Mouse (Mus musculus) hindbrain, embryonic 12.5 days (tissue): ENCODE data around the gene Trim38. TPM values are rescaled to one million over a fixed set of nuclear protein-coding genes. Genes with fewer than 3 reads are reported as not detected.
"Not testable (repeated sequence)": the region's sequence is repeated elsewhere in the genome, so short reads cannot be mapped to it uniquely, and the experiment has no call there.

ENCODE experiments used
- ATAC-seq: fragments of 200-750 bp; cut with Nextera tagmentation; 2 replicates; pipeline ENCODE4 v1.8.0; 2017; ENCODE audit warnings: moderate TSS enrichment; ENCODE audit not compliant: low FRiP score
- H3K27ac ChIP-seq: fragments of 300-500 bp; sonication (generic); 2 replicates; pipeline ENCODE4 v1.5.1; 2016; ENCODE audit warnings: mild to moderate bottlenecking
- H3K27me3 ChIP-seq: fragments of 300-500 bp; sonication (generic); 2 replicates; pipeline ENCODE4 v1.6.1; 2016; ENCODE audit warnings: mild to moderate bottlenecking
- H3K36me3 ChIP-seq: fragments of 300-500 bp; sonication (generic); 2 replicates; pipeline ENCODE4 v1.6.1; 2016; ENCODE audit warnings: mild to moderate bottlenecking
- H3K4me1 ChIP-seq: fragments of 300-500 bp; sonication (generic); 2 replicates; pipeline ENCODE4 v1.6.1; 2016
- H3K4me2 ChIP-seq: fragments of 300-500 bp; sonication (generic); replicated peaks from 2 replicates; pipeline ENCODE4 v1.6.1; 2016; ENCODE audit warnings: mild to moderate bottlenecking
- H3K4me3 ChIP-seq: fragments of 300-500 bp; sonication (generic); 2 replicates; pipeline ENCODE4 v1.5.1; 2016; ENCODE audit warnings: mild to moderate bottlenecking
- H3K9ac ChIP-seq: fragments of 300-500 bp; sonication (generic); 2 replicates; pipeline ENCODE4 v1.6.1; 2016; ENCODE audit warnings: mild to moderate bottlenecking, moderate library complexity
- H3K9me3 ChIP-seq: fragments of 300-500 bp; sonication (generic); replicated peaks from 2 replicates; pipeline ENCODE4 v1.6.1; 2016; ENCODE audit warnings: mild to moderate bottlenecking
- WGBS: fragments of 180-500 bp; shearing (Covaris S2); methylation state at CpG from one replicate; pipeline ENCODE4 v1.1.7; 2016; 5-methylcytosine and 5-hydroxymethylcytosine counted together
- polyA plus RNA-seq: library from polyadenylated mRNA; unstranded; fragments of >200 nt; fragmentation: Nextera tagmentation; extraction: Ambion mirVana; gene quantifications from 2 replicates; pipeline ENCODE4 v1.2.1, GENCODE M21; 2016

Gene Trim38
- polyA plus RNA-seq, 1 experiment from 2014 or later = not detected

GRCm38 (mm10) chr13:23749563-23750121 lies 20.1 kb upstream of the Trim38 start:
- no peak for ATAC-seq
- no peak overlapping the region; the same call in 1 of the 2 replicates for H3K27ac ChIP-seq
- H3K4me1 ChIP-seq = peaks cover 9% of the 10 kb centered on the region
- no peak overlapping the region for H3K9ac ChIP-seq
- no peak overlapping the region for H3K4me3 ChIP-seq
- WGBS = 93% methylated on average over 5 of the region's 5 CpGs
- no peaks in the 10 kb centered on the region for H3K9me3 ChIP-seq
- H3K4me2 ChIP-seq = no peak overlapping the region
- H3K36me3 ChIP-seq = no peaks in the 10 kb centered on the region
- no peaks in the 10 kb centered on the region for H3K27me3 ChIP-seq

- ATAC-seq = peak; percentile 48; the same call in 1 of the 2 replicates
- peak within 1 kb of the TSS; percentile 95 for H3K27ac ChIP-seq
- not testable (repeated sequence) for H3K4me1 ChIP-seq, H3K27me3 ChIP-seq, H3K36me3 ChIP-seq, H3K9me3 ChIP-seq
- WGBS = under 1% methylated on average over 31 of the region's 47 CpGs
- peak within 1 kb of the TSS; percentile 61 for H3K4me2 ChIP-seq
- H3K9ac ChIP-seq = peak within 1 kb of the TSS; percentile 45; the same call in 1 of the 2 replicates
- peak within 1 kb of the TSS; percentile 38 for H3K4me3 ChIP-seq
Observed at GRCm38 (mm10) chr13:23750839-23751477, 18.8 kb upstream of the Trim38 start, which contains the start of gene Hist1h2ab. Gene Hist1h2ab (plus strand): TSS chr13:23751126.

- WGBS = 1% methylated on average over 11 of the region's 11 CpGs
Observed at GRCm38 (mm10) chr13:23751478-23751956, 18.2 kb upstream of the Trim38 start.

GRCm38 (mm10) chr13:23752067-23752741 lies 17.5 kb upstream of the Trim38 start, which contains the start of gene Hist1h3b:
Gene Hist1h3b (plus strand): TSS chr13:23752267.
- not testable (repeated sequence) for H3K27me3 ChIP-seq, H3K9me3 ChIP-seq, H3K36me3 ChIP-seq, H3K4me1 ChIP-seq
- Histone ChIP-seq H3K27ac (peak within 1 kb of the TSS; percentile 95), H3K9ac (peak within 1 kb of the TSS; percentile 49), H3K4me3 (peak within 1 kb of the TSS; percentile 38), H3K4me2 (peak within 1 kb of the TSS; percentile 61)
- peak; percentile 87 for ATAC-seq
- WGBS = under 1% methylated on average over 15 of the region's 47 CpGs

More at GRCm38 (mm10) chr13:23751478-23751956, 18.2 kb upstream of the Trim38 start:
- no peaks in the 10 kb centered on the region for H3K36me3 ChIP-seq
- no peaks in the 10 kb centered on the region for H3K9me3 ChIP-seq
- peak overlapping the region; percentile 61 for H3K4me2 ChIP-seq
- 0 out of 2 replicates have a peak overlapping the region, but pooled peaks have one; percentile 41 for H3K9ac ChIP-seq
- peaks cover 9% of the 10 kb centered on the region for H3K4me1 ChIP-seq
- H3K4me3 ChIP-seq = peak overlapping the region; percentile 38
- H3K27me3 ChIP-seq = no peaks in the 10 kb centered on the region
- H3K27ac ChIP-seq = peak overlapping the region; percentile 95
- peak; percentile 36 for ATAC-seq

DNA sequence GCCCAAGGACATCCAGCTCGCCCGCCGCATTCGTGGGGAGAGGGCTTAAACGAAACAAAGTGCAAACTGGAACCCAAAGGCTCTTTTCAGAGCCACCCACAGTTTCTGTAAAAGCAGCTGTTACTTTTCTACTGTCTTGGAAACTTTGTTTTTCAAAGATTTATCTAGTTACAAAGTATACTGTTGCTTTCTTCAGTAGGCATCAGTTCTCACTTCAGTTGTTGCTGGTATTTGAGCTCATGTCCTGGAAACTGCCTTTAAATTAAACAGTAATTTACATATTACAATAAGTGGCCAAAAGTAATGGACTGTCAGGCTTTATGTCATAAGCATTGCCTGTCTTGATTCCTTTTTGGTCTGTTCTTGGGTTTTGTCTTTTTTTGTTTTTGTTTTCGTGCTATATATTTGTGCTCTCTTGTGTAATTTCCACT lies 17.0 kb upstream of the Trim38 start:
- 2% methylated on average over 6 of the region's 6 CpGs for WGBS
- ATAC-seq = no peak
- H3K9ac ChIP-seq = peak overlapping the region; percentile 49

GRCm38 (mm10) chr13:23753314-23754078 lies 16.2 kb upstream of the Trim38 start:
- peak overlapping the region; percentile 67; the same call in 1 of the 2 replicates for H3K27ac ChIP-seq
- no peaks in the 10 kb centered on the region for H3K27me3 ChIP-seq
- no peaks in the 10 kb centered on the region for H3K36me3 ChIP-seq
- ATAC-seq = no peak
- H3K9me3 ChIP-seq = no peaks in the 10 kb centered on the region
- no peak overlapping the region for H3K4me3 ChIP-seq
- H3K9ac ChIP-seq = no peak overlapping the region; the same call in 1 of the 2 replicates
- peaks cover 5% of the 10 kb centered on the region; the same call in 1 of the 2 replicates for H3K4me1 ChIP-seq
- H3K4me2 ChIP-seq = peak overlapping the region; percentile 48
- 54% methylated on average over 4 of the region's 4 CpGs for WGBS

More for the DNA sequence above, 17.0 kb upstream of the Trim38 start:
- Histone ChIP-seq H3K27ac (peak overlapping the region; percentile 67), H3K4me1 (peaks cover 10% of the 10 kb centered on the region), H3K9me3 (no peaks in the 10 kb centered on the region), H3K4me2 (peak overlapping the region; percentile 48), H3K27me3 (no peaks in the 10 kb centered on the region), H3K36me3 (no peaks in the 10 kb centered on the region), H3K4me3 (peak overlapping the region; percentile 30)

DNA sequence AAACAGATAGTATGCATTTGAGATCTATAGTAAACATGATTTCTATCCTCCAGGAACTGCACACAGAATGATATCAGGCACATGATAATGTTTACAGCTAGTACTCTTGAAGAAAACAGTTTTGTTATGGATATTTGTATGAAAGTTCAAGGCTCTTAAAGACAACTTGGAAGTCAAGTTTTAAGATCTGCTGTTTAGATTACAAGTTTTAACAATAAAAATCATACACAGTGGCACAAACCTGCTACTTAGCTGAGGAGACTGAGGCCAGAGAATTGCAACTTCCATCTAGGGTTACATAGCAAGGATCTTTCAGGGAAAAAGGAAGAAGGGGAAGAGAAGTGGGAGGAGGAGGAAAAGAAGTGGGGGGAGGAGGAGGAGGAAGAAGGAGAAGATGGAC lies 14.7 kb upstream of the Trim38 start:
- no peak overlapping the region for H3K9ac ChIP-seq
- peaks cover 6% of the 10 kb centered on the region for H3K4me1 ChIP-seq
- no peak overlapping the region for H3K27ac ChIP-seq
- H3K9me3 ChIP-seq = no peaks in the 10 kb centered on the region
- H3K27me3 ChIP-seq = no peaks in the 10 kb centered on the region
- H3K36me3 ChIP-seq = no peaks in the 10 kb centered on the region
- H3K4me2 ChIP-seq = no peak overlapping the region
- ATAC-seq = no peak
- no peak overlapping the region for H3K4me3 ChIP-seq

DNA sequence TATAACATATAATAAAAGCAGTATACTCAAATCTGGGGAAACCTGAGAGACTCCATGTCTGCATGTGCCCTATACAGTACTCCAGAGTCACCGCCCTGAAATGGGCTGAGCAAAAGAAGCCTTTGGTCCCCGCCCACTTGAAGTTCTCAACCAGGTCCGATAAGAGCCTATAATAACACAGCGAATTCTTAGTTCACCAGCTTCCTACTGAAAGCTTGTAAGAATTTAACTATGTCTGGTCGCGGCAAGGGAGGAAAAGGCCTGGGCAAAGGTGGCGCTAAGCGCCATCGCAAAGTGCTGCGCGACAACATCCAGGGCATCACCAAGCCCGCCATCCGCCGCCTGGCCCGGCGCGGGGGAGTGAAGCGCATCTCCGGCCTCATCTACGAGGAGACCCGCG lies 12.9 kb upstream of the Trim38 start, which contains the start of gene Hist1h4b:
Hist1h4b (plus strand) TSS at position 224 of the 400 bp plus-strand sequence.
- H3K9ac ChIP-seq = peak within 1 kb of the TSS; percentile 54
- ATAC-seq = peak; percentile 74
- H3K36me3 ChIP-seq = no peaks in the 10 kb centered on the region
- no peaks in the 10 kb centered on the region for H3K9me3 ChIP-seq
- peak within 1 kb of the TSS; percentile 57 for H3K4me2 ChIP-seq
- peaks cover 16% of the 10 kb centered on the region for H3K4me1 ChIP-seq
- peak within 1 kb of the TSS; percentile 85 for H3K27ac ChIP-seq
- H3K4me3 ChIP-seq = peak within 1 kb of the TSS; percentile 36
- whole genome bisulfite sequencing = under 1% methylated on average over 19 of the region's 22 CpGs
- no peaks in the 10 kb centered on the region for H3K27me3 ChIP-seq

DNA sequence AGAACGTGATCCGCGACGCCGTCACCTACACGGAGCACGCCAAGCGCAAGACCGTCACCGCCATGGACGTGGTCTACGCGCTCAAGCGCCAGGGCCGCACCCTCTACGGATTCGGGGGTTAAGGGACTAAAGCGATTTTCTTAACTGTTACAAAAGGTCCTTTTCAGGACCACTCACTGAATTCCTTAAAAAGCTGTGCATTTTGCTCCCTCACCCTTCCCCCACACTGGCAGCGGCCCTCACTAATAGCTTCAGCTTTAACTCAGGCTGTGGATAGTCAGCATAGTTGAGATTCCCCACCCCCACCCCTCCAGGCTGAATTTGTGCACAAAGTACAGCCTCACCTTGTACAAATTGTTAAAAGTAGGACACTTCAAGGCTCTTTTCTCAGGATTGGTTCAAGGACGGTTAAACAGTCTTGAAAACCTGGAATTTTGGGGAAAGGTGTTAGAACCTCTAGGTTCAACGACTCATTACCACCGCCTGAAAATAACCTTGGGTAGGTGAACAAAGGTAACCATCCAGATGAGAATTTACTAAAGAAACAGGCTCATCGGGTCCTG lies 12.4 kb upstream of the Trim38 start:
- Histone ChIP-seq H3K9me3 (no peaks in the 10 kb centered on the region), H3K4me2 (peak overlapping the region; percentile 57), H3K27ac (peak overlapping the region; percentile 85), H3K27me3 (no peaks in the 10 kb centered on the region), H3K9ac (peak overlapping the region; percentile 54), H3K36me3 (no peaks in the 10 kb centered on the region), H3K4me3 (peak overlapping the region; percentile 36), H3K4me1 (peaks cover 16% of the 10 kb centered on the region)
- no peak; the same call in 1 of the 2 replicates for ATAC-seq
- 1% methylated on average over 17 of the region's 23 CpGs for WGBS

- WGBS = 52% methylated on average over 3 of the region's 3 CpGs
- no peak overlapping the region for H3K4me3 ChIP-seq
Observed at GRCm38 (mm10) chr13:23757921-23758320, 11.8 kb upstream of the Trim38 start.

GRCm38 (mm10) chr13:23759251-23759771 lies 10.4 kb upstream of the Trim38 start:
- WGBS = 60% methylated on average over 3 of the region's 3 CpGs

More at GRCm38 (mm10) chr13:23757921-23758320, 11.8 kb upstream of the Trim38 start:
- H3K36me3 ChIP-seq = no peaks in the 10 kb centered on the region
- peak overlapping the region; percentile 57; the same call in 1 of the 2 replicates for H3K4me2 ChIP-seq
- peaks cover 16% of the 10 kb centered on the region for H3K4me1 ChIP-seq
- H3K9me3 ChIP-seq = no peaks in the 10 kb centered on the region
- H3K27ac ChIP-seq = no peak overlapping the region
- no peak overlapping the region for H3K9ac ChIP-seq
- no peak for ATAC-seq
- H3K27me3 ChIP-seq = no peaks in the 10 kb centered on the region

More at GRCm38 (mm10) chr13:23759251-23759771, 10.4 kb upstream of the Trim38 start:
- Histone ChIP-seq H3K4me3 (no peak overlapping the region), H3K4me1 (peaks cover 25% of the 10 kb centered on the region), H3K27me3 (no peaks in the 10 kb centered on the region), H3K4me2 (no peak overlapping the region), H3K36me3 (no peaks in the 10 kb centered on the region), H3K27ac (no peak overlapping the region), H3K9me3 (no peaks in the 10 kb centered on the region), H3K9ac (no peak overlapping the region)
- ATAC-seq = no peak
